Mouse (Mus musculus): ENCODE results near the gene Helq. TPM values are rescaled to one million over a fixed set of nuclear protein-coding genes. Genes with fewer than 3 reads are reported as not detected.

Helq gene
- 6.0 and 6.5 TPM in 2 replicates for polyA plus RNA-seq (2012; rRNA removed)

DNA sequence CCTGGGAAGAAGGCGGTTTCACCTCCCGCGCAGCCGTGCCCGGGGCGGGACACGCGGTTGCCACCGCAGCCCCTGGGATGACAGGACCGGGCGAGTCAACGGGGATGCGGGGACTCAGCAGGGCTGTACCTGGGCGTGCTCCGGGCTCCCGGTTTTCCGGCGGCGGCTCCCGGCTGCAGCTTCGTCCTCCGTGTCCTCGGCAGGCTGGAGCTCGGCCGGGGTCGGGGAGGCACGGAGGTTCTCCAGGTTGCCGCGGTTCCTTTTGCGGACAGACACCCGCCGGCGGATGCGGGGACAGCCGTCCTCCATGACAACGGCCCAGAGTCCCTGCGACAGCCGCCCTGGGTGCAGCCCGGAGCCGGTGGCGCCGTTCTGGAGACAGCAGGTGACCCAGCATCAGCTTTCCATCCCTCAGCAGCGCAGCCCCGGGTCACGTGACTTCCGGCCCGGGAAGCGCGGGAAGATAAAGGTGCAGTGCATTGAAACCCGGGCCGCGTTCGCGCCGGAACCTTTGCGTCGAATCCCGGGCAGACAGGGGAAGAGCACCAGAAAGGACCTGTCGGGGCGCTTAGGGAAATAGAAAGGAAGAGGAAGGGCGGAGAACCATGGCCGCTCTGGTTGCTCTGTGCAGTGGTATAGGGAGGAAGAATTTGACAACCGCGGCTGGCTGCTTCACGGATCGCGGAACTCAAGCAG lies at the start of gene Helq, which contains the start of gene Mrps18c:
Gene Helq (minus strand): TSS at position 434 of the 696 bp plus-strand sequence.
Gene Mrps18c (plus strand): TSS at position 463 of the 696 bp plus-strand sequence.

DNA sequence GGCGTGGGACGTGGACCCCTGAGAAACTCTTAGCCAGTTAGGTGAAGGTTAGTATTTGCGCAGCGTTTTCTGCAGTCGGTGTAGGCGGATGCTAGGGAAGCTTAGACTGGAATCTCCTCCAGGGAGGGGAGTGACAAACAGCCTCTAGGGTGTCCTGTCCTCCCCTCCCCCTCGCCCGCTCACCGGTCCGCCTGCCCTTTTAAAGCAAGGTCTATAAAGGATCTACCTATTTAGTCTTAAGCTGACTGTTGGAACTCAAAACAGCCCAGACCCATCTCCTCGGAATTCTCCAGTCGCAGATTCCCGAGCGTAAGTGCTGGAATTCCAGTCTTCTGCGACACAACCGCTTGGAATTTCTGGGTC lies 47.1 kb upstream of the Helq start, which contains the start of gene Gpat3:
Gene Gpat3 (plus strand): TSS at position 229 of the 363 bp plus-strand sequence.

DNA sequence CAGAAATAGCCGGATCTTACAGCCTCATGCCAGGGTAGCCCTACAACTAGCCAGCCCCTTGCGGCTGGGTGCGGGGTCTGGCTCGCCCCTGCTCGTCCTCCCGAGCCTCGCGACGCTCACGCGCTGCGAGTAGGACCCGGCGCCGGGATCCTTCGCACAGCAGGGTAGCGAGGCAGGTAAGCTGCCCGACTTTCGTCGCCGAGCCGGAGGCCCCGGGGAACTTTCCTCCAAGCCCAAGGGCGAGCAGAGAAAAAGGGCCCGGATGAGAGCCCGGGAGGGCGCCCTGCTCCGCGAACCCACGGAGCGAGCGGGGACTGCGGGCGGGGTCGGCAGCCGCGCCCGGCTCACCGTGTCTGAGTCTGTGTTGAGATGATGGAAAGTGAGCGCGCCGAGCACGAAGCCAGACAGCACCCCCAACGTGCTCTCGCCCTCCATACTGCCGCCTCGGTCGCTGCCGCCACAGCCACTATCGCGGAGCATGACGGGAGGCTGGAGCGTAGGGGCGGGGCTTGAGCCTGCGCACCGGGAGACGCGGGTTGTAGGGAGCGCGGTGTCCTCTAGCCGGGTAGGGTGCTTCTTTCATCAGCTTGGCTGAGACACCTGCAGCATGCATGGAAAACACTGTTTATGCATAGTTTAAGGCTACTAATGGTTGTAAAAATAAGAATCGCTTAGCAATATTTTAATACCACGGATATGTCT lies 22.2 kb upstream of the Helq start, which contains the start of gene Abraxas1:
Gene Abraxas1 (minus strand): TSS at position 483 of the 702 bp plus-strand sequence.

DNA sequence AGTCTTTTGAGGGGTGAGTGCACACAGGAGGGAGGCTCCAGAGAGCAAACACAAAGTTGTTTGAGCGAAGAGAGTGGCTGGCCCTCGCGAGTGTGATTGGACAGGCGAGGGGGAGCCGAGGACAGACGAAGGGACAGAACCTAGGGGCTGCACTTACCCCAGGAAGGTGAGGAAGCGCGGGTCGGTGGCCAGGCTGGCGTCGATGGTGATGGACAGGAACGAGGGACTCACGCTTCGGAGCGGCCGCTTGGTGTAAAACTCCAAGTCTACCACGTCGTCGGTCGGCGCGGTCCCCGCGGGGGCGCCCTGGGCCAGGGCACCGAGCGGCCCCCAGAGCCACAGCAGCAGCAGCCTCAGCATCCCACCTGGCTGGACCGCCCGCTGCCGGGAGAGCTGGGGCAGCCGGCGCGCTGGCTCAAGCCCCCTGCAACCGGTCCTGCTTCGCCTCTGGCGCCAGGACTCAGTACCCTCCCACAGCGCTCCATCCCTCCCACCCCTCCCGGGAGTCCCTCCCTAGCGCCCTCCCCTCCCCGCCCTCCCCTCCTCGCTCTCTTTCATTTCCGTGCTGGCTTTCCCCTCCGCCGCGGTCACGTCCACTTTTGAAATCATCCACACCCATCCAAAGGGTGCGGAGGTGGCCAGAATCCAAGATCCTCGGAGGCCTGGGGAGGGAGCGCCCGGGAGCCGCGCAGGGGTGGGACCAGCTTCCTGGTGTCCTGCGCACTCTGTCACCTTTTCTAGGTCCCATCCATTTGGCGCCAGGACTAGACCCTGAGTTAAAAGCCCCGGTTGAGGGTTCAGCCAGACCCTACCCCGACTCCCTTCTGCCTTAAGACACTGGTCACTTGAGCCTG lies 78.9 kb downstream of the Helq start, which contains the start of gene Hpse:
Gene Hpse (minus strand): TSS at position 482 of the 854 bp plus-strand sequence.

Other genes starting within 250 kb of the Helq start
- gene Plac8, start 226.4 kb downstream of the Helq start, polyA plus RNA-seq (2012; rRNA removed), result 142 and 144 TPM in 2 replicates
- 29.5 and 29.6 TPM in 2 replicates for gene Coq2, start 123.5 kb downstream of the Helq start, polyA plus RNA-seq (2012; rRNA removed)
- 2.1 and 2.2 TPM in 2 replicates for gene Hpse, start 78.9 kb downstream of the Helq start, polyA plus RNA-seq (2012; rRNA removed)
- 32.8 and 35.9 TPM in 2 replicates for gene Mrps18c, start within 50 bp of the Helq start, polyA plus RNA-seq (2012; rRNA removed)
- 8.6 and 11.1 TPM in 2 replicates for gene Abraxas1, start 22.4 kb upstream of the Helq start, polyA plus RNA-seq (2012; rRNA removed)
- 6.3 TPM in 2 replicates for gene Gpat3, start 47.1 kb upstream of the Helq start, polyA plus RNA-seq (2012; rRNA removed)

Data from liver, embryonic 18 days (tissue).